In genomic region chr13:41336260-41336659, GRCm38 (mm10) we compare ENCODE assay signal across 8 mouse cellular contexts.
DNase-seq lines count a peak whose midpoint lies in the region; ATAC-seq lines count a peak whose summit lies in the region.

No protein-coding gene starts in this region.

- peaks cover 26% of the 10 kb centered on the region for H3K36me3 ChIP-seq in heart, embryonic 13.5 days
- no peaks in the 10 kb centered on the region for H3K36me3 ChIP-seq in midbrain, embryonic 16.5 days (ENCODE audit: control insufficient read depth, insufficient read depth, low read length)

- DNase-seq in ovary, adult 18-20 months (ENCODE audit: low spot score): peak; percentile 86
- no peak for DNase-seq in ovary, postnatal 10 days (ENCODE audit: low spot score)
- DNase-seq in kidney, postnatal 25 days: peak; percentile 95 to 97
- DNase-seq in testis, postnatal 10 days (ENCODE audit: low spot score): peak; percentile 80
- DNase-seq in natural killer cell, adult 2 months (ENCODE audit: low spot score in 2 of 2): no peak
- DNase-seq in cerebellum, adult 9-10 months: no peak

- peak overlapping the region; percentile 26 for H3K4me2 ChIP-seq in heart, embryonic 13.5 days
- no peak overlapping the region for H3K4me2 ChIP-seq in midbrain, embryonic 16.5 days (ENCODE audit: low read length)

- peak overlapping the region; percentile 65 for H3K9ac ChIP-seq in heart, embryonic 13.5 days
- H3K9ac ChIP-seq in midbrain, embryonic 16.5 days (ENCODE audit: low read depth, low read length): no peak overlapping the region

- H3K9me3 ChIP-seq in heart, embryonic 13.5 days: no peaks in the 10 kb centered on the region
- H3K9me3 ChIP-seq in midbrain, embryonic 16.5 days (replicated peaks; ENCODE audit: control insufficient read depth, low read length, poor library complexity, severe bottlenecking): no peaks in the 10 kb centered on the region

- peak overlapping the region; percentile 98 for H3K27ac ChIP-seq in heart, embryonic 13.5 days (replicated peaks)
- no peak overlapping the region for H3K27ac ChIP-seq in midbrain, embryonic 16.5 days (ENCODE audit: low read length)

- H3K4me1 ChIP-seq in heart, embryonic 13.5 days: peaks cover 91% of the 10 kb centered on the region
- H3K4me1 ChIP-seq in midbrain, embryonic 16.5 days (ENCODE audit: control insufficient read depth, insufficient read depth, low read length): 0 out of 2 replicates have a peak, but pooled peaks cover 2% of the 10 kb centered on the region

- H3K4me3 ChIP-seq in heart, embryonic 13.5 days: no peak overlapping the region
- no peak overlapping the region for H3K4me3 ChIP-seq in midbrain, embryonic 16.5 days (ENCODE audit: low read depth, low read length)

- ATAC-seq in heart, embryonic 13.5 days (ENCODE audit: extremely low read depth, insufficient number of reproducible peaks, low FRiP score, low TSS enrichment): peak; percentile 63
- ATAC-seq in midbrain, embryonic 16.5 days: no peak

- WGBS in heart, embryonic 13.5 days: 14% methylated on average over 6 of the region's 6 CpGs
- 58% methylated on average over 6 of the region's 6 CpGs for WGBS in midbrain, embryonic 16.5 days

- H3K27me3 ChIP-seq in heart, embryonic 13.5 days (replicated peaks): no peaks in the 10 kb centered on the region
- no peaks in the 10 kb centered on the region for H3K27me3 ChIP-seq in midbrain, embryonic 16.5 days (ENCODE audit: control insufficient read depth, insufficient read depth, low read depth, low read length)

Comparison
In these comparisons a context has a peak if more than half of its experiments do, and no peak if none do; other contexts are left out.
1. DNase-seq: peak in ovary, adult 18-20 months (single experiment), kidney, postnatal 25 days (2 of 2) and testis, postnatal 10 days (single experiment); none in ovary, postnatal 10 days (single experiment), natural killer cell, adult 2 months (0 of 2) and cerebellum, adult 9-10 months (single experiment).